Mouse (Mus musculus) cortical plate, adult 2 months (tissue): ENCODE results near the gene Trpm5.

ENCODE experiments used
- CTCF ChIP-seq: fragments of 200-500 bp; IDR thresholded peaks from 2 replicates; pipeline ENCODE4 v1.5.1; 2011; ENCODE audit warnings: mild to moderate bottlenecking, control low read depth, low read length; ENCODE audit not compliant: insufficient read depth; ENCODE audit errors: extremely low read depth
- POLR2A ChIP-seq: fragments of 200-500 bp; IDR thresholded peaks from 2 replicates; pipeline ENCODE4 v1.6.1; 2011; ENCODE audit warnings: mild to moderate bottlenecking, low read length, control low read depth; ENCODE audit not compliant: insufficient read depth; ENCODE audit errors: extremely low read depth

DNA sequence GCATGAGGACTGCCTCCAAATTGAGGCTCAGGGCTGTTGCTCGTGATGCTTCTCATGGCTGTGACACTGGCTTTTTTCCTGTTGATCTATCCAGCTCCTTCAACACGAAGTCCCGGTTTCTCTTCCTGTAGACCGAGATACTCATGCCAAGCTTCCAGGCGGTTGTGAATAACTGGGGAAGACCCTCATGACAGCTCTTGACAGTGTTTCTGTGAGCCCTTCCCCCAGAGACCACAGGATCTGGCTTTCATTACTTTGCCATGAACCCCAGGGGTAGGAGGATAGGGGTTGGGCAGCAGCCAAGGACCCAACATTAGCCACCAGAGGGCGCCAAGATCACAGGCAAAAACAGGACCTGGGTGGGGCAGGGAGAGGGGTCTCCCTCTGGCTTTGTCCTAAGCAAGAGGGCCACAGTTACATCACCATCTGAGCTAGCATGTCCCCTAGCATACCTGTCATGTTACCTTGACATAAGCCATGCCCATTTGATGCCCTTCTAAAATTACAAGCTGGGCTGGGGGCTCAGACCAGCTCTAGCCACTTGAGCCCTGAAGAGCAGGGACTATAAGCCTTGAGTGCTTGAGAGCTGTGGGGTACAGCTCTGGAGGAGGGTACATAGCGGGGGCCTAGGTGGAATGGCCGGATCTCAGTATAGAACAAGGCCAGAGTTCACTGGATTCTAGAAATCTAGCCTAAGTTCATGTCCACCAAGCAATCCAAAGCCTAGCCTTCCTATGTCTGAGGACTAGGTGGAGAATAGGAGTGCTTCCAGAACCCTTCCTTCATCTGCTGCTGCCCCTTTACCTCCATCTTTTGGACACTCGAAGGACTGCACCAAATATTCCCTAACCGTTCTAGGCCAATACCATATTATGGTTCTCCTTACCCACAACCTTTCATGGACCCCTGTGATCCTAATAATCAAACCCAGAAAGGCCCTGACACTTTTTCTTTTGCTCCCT lies at the start of gene Trpm5:
- TF ChIP-seq POLR2A (no peak), CTCF (peak; percentile 61)
